Mouse (Mus musculus) fat pad, adult 2 months (tissue): ENCODE measurements around the gene Cavin2.

Experiments used
- DNase-seq: peaks from one replicate; pipeline ENCODE4 v3.0.0-alpha.2; 2011; ENCODE audit warnings: low read depth, low spot score; ENCODE audit errors: extremely low read depth

The Cavin2 gene

DNA sequence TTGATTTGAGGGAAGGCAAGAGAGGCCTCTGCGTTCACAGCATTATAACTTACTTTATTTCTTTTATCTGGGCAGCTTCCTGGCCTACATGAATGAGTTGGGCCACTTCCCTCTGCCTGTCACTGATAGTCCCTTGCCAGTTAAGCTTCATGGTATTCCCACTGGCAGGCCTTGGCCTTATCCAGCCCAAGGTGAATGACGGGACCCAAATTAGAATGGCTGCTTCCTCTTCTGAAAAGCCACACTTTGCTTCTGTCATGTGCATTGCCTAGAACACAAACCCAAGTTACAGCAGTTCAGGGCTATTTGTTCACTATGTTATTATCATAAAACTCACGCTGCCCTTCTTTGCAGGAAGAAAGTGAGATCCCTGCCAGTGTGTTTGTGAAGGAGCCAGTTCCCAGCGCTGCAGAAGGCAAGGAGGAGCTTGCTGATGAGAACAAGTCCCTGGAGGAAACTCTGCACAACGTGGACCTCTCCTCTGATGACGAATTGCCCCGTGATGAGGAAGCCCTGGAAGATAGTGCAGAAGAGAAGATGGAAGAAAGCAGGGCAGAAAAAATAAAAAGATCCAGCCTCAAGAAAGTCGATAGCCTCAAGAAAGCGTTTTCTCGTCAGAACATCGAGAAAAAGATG is 11.5 kb downstream of the Cavin2 start:
- no peak for DNase-seq

- DNase-seq: no peak
These were observed 18.1 kb downstream of the Cavin2 start for GRCm38 (mm10) chr1:51307056-51307455.

DNA sequence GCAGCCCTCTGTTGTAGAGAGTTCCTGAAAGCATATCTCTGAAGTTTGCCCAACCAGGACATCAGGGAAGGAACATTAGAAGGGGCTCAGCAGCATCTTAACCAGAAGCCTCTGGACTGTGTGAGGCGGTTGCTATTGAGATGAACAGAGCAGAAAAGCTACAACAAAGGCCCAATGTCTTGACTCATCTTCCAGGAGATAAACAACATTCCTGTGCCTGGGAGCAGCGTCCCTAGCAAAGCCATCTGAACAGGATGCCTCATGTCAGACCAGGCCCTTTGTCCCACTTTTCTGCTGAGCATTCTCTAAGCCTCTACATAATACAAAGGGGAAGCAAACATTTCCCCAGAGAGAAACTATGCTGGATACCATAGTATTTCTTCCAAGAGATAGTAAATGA is 26.6 kb downstream of the Cavin2 start:
- DNase-seq: no peak

GRCm38 (mm10) chr1:51323506-51323905 is 34.6 kb downstream of the Cavin2 start:
- no peak for DNase-seq

DNA sequence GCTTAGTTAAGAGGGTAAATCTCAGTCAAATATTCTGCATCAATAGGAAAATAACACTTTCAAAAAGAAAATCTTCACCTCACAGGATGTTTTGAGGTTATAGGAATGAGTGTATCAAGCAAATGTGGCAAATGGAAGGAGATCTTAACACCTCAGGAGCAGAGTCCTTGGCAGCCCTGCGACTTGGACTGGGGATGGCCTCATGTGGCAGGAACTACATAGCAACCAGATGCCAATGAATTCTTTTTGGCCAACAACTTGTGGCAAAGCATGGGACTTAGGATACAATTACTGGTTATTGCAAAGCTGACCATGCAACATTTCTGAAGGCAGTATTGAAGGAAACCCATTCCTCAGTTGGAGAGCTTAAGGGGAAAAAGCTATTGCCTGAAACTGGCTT is 39.6 kb downstream of the Cavin2 start:
- DNase-seq: no peak

DNA sequence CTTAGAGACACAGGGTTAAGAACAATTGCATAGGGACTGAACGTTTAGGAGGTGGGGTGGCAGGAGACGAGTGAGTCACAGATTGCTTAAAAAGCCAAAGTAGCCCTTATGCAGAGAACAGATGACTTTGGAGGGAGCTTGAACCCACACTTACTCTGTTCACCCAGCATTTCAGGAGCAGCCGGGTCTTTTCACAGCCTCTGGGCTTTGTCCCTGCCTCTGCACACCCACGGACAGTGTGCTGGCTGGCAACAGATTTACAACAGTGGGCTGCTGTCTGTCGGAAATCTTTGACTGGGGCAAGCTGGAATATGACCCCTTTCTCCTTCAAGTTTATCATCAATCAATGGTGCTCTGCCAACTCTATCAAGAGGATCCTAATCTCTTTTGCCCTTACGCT is 44.1 kb downstream of the Cavin2 start:
- no peak for DNase-seq

DNA sequence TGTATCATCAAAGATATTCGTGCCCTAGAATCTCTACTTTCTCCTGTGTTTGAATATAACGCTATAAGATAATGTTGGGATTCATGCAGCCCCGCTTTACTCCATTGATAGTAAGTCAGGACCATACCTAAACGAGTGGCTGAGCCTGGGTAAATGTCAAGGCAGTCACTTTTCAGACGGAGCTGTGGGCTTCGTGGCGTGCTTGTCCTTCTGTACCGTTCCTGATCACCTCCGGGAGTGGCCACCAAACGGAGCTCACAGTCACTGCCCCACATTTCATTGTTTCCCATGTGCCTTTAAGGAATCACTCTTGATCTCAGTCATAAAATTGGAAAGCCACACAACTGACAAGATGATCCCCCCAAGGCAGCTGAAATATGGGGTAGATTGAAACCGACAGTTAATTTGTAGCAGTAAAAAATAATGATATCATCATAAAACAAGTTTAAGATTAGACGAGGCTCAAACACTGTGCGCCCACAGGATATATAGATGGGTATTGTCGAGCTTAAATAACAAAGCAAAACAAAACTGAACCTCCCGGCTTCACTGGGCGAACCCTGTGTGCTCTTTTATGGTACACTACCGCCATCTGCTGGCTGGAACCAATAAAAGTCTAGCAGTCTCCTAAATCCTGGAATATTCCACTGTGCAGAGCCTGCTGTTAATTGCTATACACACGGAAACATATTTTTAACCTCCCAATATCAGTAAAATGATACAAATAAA is 44.8 kb downstream of the Cavin2 start:
- DNase-seq: no peak

DNA sequence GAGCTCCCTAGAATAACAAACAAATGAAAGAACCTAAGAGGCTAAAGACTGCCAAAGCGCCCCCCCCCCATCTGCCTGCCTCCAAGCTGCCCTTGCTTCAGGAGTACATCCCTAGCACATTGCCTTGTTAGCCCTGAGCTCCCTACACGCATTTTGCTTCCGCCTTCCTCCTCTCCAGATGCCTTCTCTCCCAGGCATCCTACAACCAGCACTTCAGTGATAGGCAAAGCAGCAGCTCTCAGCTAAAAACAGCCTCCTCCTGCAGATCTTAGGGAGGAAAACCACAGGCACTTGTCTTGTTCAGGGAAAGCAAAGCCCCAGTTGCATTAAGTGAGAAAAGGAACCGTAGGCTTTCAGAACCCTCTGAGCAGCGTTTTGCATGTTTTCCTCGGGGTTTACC is 45.4 kb downstream of the Cavin2 start:
- no peak for DNase-seq

DNA sequence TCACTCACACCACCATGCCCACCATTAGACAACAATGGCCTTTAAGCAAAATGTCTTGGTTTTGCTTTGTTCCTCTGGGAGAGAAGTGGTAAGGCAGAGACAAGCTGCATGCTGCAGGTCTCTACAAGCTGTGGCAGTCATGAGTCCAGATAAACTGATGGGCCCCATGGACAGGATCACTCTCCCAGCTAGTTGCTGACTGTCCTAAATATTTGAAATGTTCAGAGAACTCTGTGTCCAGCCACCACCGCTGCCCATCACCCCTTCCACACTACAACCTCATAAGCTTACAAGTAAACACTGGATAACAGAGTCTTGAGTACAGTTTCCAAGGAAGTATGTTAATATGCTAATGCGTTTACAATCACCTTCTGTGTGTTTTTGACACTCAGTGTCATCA is 46.2 kb downstream of the Cavin2 start:
- DNase-seq: no peak

DNA sequence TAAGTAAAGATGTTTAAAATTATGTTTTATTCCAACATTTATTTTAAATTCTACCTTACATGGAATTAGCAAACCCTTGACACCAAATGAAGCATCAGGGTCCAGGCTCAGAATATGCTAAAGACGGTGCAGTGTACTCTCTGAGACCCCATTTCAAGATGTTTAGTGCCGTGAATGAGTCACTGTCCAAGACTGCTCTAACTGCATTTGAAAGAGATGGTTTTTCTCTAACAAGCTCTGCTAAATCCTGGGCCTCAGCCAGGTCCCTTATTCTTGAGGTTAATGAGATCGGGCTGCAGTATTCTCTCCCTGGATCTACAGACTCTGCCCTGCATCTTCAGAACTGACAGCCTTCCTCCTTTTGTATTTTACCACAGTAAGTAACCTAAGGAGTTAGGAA is 55.2 kb downstream of the Cavin2 start:
- DNase-seq: no peak

- DNase-seq: no peak
These were observed 58.7 kb downstream of the Cavin2 start for GRCm38 (mm10) chr1:51347596-51347995.

- no peak for DNase-seq
These were observed 59.7 kb downstream of the Cavin2 start for GRCm38 (mm10) chr1:51348631-51349030.

DNA sequence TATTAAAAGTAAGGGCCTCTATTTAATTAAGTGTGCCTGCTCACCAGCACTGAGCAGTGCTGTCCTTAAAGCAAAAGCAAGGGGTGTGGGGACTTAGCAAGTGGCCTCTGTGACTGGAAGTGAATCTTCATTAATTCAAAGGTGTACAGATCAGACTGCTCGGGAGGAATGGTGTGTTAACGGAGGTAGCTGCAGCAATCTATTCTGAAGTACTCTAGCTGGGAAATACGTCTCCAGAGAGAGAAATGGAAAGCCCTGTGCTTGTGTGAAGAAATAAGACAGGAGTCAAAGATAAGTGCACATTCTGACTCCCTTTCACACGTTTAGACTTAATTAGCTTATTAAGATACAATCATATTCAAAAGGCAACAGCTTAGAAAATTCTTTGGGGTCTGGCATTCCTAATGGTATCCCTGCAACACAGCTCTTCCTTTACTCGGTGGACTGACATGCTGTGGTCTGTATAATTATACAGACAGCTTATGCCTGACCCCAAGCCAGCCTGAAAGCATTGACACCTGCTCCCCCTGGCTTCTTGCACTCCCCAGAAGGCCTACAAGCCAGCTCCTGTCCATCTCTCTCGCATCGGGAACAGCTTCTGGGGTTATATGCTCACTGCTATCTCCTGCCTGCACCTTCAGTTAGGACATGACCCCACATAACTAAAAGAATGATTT is 60.5 kb downstream of the Cavin2 start:
- DNase-seq: no peak
